Mouse (Mus musculus) ES-E14 (cell line): Measurements from ENCODE around the gene Ryk. TPM values are rescaled to one million over a fixed set of nuclear protein-coding genes. Genes with fewer than 3 reads are reported as not detected.

Experiments
- DNase-seq: peaks from one replicate; pipeline ENCODE4 v3.0.0-alpha.2; 2013; ENCODE audit warnings: low read depth, low spot score
- H3K27ac ChIP-seq: 2 replicates; pipeline ENCODE4 v1.5.1; 2012; ENCODE audit warnings: low read depth, mild to moderate bottlenecking, low read length, moderate library complexity, mixed read lengths; ENCODE audit not compliant: poor library complexity, insufficient read depth, severe bottlenecking
- H3K36me3 ChIP-seq: 2 replicates; pipeline ENCODE4 v1.6.1; 2012; ENCODE audit warnings: mild to moderate bottlenecking, low read length, moderate library complexity, mixed read lengths; ENCODE audit not compliant: control insufficient read depth, poor library complexity, insufficient read depth, severe bottlenecking
- H3K4me1 ChIP-seq, 2 experiments: fragments of 150-350 bp in 1 of 2; sonication (generic) in 1 of 2; 2 replicates each; pipeline ENCODE4 v1.6.1; 2012; ENCODE audit warnings: low read length in 2 of 2, mild to moderate bottlenecking in 1 of 2, mixed read lengths in 1 of 2; ENCODE audit not compliant: control insufficient read depth in 2 of 2, insufficient read depth in 2 of 2, poor library complexity in 1 of 2
- H3K4me3 ChIP-seq, 2 experiments: fragments of 150-350 bp in 1 of 2; sonication (generic) in 1 of 2; 2 replicates each; pipeline ENCODE4 v1.5.1; 2012; ENCODE audit warnings: low read length in 2 of 2, low read depth in 1 of 2, mild to moderate bottlenecking in 1 of 2, mixed read lengths in 1 of 2; ENCODE audit not compliant: insufficient read depth in 1 of 2, poor library complexity in 1 of 2, severe bottlenecking in 1 of 2
- H3K9ac ChIP-seq: 2 replicates; pipeline ENCODE4 v1.6.1; 2012; ENCODE audit warnings: low read depth, mild to moderate bottlenecking, low read length, mixed read lengths; ENCODE audit not compliant: poor library complexity, insufficient read depth, severe bottlenecking
- H3K9me3 ChIP-seq: fragments of 150-350 bp; sonication (generic); 2 replicates; pipeline ENCODE4 v1.6.1; 2012; ENCODE audit warnings: low read depth, mild to moderate bottlenecking, low read length; ENCODE audit not compliant: control insufficient read depth, insufficient read depth
- CHD2 ChIP-seq: IDR thresholded peaks from 2 replicates; pipeline ENCODE4 v1.6.1; 2014; ENCODE audit warnings: mild to moderate bottlenecking, low read depth, low read length, inconsistent platforms
- HCFC1 ChIP-seq: IDR thresholded peaks from 2 replicates; pipeline ENCODE4 v1.6.1; 2012; ENCODE audit warnings: low read length, inconsistent platforms, borderline replicate concordance; ENCODE audit not compliant: insufficient read depth
- MAFK ChIP-seq: IDR thresholded peaks from 2 replicates; pipeline ENCODE4 v1.6.1; 2014; ENCODE audit warnings: mild to moderate bottlenecking, low read depth, low read length, inconsistent platforms; ENCODE audit not compliant: insufficient read depth
- ZC3H11A ChIP-seq: IDR thresholded peaks from 2 replicates; pipeline ENCODE4 v1.6.1; 2012; ENCODE audit warnings: low read depth, mild to moderate bottlenecking, inconsistent platforms, low read length, borderline replicate concordance
- ZNF384 ChIP-seq: IDR thresholded peaks from 2 replicates; pipeline ENCODE4 v1.6.1; 2012; ENCODE audit warnings: low read depth, low read length, inconsistent platforms
- in situ Hi-C, 2 experiments: fragments of 600-800 bp; cut with MboI; formaldehyde crosslinking; loops; one replicate each; pipeline ENCODE4 v1.15.1; 2025; ENCODE audit warnings: low sequenced_read_pairs in 2 of 2, inconsistent platforms in 1 of 2; ENCODE audit not compliant: unreplicated experiment in 2 of 2
- total RNA-seq: library from RNA; depleted of rRNA; stranded (reverse); fragments of 300-350 nt; gene quantifications from 2 replicates; pipeline ENCODE4 v1.2.3, GENCODE M21; 2012

The Ryk gene
- total RNA-seq, 1 experiment: 72.0 TPM

GRCm38 (mm10) chr9:102914583-102914982 is 79.9 kb downstream of the Ryk start:
- Histone ChIP-seq H3K9me3 (no peaks in the 10 kb centered on the region), H3K36me3 (peaks cover 7% of the 10 kb centered on the region), H3K4me3 (no peak overlapping the region), H3K9ac (no peak overlapping the region), H3K27ac (no peak overlapping the region), H3K4me1 (no peaks in the 10 kb centered on the region)
- no peak for TF ChIP-seq CHD2
- TF ChIP-seq HCFC1: no peak
- TF ChIP-seq MAFK: no peak
- no peak for TF ChIP-seq ZC3H11A
- TF ChIP-seq ZNF384: no peak
- in situ Hi-C loops: no loop called here
- no peak for DNase-seq

- in situ Hi-C loops: no loop called here
- no peak for DNase-seq
- Histone ChIP-seq H3K27ac (no peak overlapping the region), H3K36me3 (peaks cover 7% of the 10 kb centered on the region), H3K4me1 (no peaks in the 10 kb centered on the region), H3K4me3 (no peak overlapping the region), H3K9me3 (no peaks in the 10 kb centered on the region), H3K9ac (no peak overlapping the region)
- TF ChIP-seq CHD2: no peak
- no peak for TF ChIP-seq MAFK
- no peak for TF ChIP-seq ZC3H11A
- TF ChIP-seq HCFC1: no peak
- no peak for TF ChIP-seq ZNF384
Observed at GRCm38 (mm10) chr9:102915292-102915854, 80.7 kb downstream of the Ryk start.

GRCm38 (mm10) chr9:102916076-102916475 is 81.4 kb downstream of the Ryk start:
- H3K9ac ChIP-seq: no peak overlapping the region
- in situ Hi-C loops: no loop called here
- no peak overlapping the region for H3K4me3 ChIP-seq
- no peak for DNase-seq
- no peak overlapping the region for H3K27ac ChIP-seq
- H3K36me3 ChIP-seq: peaks cover 4% of the 10 kb centered on the region
- no peaks in the 10 kb centered on the region for H3K9me3 ChIP-seq
- no peaks in the 10 kb centered on the region for H3K4me1 ChIP-seq
- TF ChIP-seq HCFC1 (no peak), ZNF384 (no peak), CHD2 (no peak), MAFK (no peak), ZC3H11A (no peak)

GRCm38 (mm10) chr9:102917532-102918129 is 82.9 kb downstream of the Ryk start:
- no peaks in the 10 kb centered on the region for H3K4me1 ChIP-seq
- H3K36me3 ChIP-seq: no peaks in the 10 kb centered on the region
- no peak overlapping the region for H3K9ac ChIP-seq
- no peaks in the 10 kb centered on the region for H3K9me3 ChIP-seq
- TF ChIP-seq HCFC1 (no peak), ZNF384 (no peak), CHD2 (no peak), ZC3H11A (no peak), MAFK (no peak)
- in situ Hi-C loops: no loop called here
- H3K27ac ChIP-seq: no peak overlapping the region
- H3K4me3 ChIP-seq: no peak overlapping the region
- no peak for DNase-seq

GRCm38 (mm10) chr9:102919486-102919885 is 84.8 kb downstream of the Ryk start:
- Histone ChIP-seq H3K36me3 (no peaks in the 10 kb centered on the region), H3K9ac (no peak overlapping the region), H3K4me3 (no peak overlapping the region), H3K27ac (no peak overlapping the region), H3K4me1 (peaks cover 0 to 4% of the 10 kb centered on the region in 2 experiments; a peak in 2 of 4 replicates), H3K9me3 (no peaks in the 10 kb centered on the region)
- no peak for TF ChIP-seq MAFK
- no peak for TF ChIP-seq CHD2
- no peak for TF ChIP-seq ZC3H11A
- TF ChIP-seq ZNF384: no peak
- no peak for DNase-seq
- in situ Hi-C loops: no loop called here
